Mouse (Mus musculus) MEL (cell line): Measurements from ENCODE around the gene Slc36a1.
A peak's percentile ranks its signal among the peaks of the same experiment; 100 is the strongest.

ENCODE experiments used
- BHLHE40 ChIP-seq: IDR thresholded peaks from 2 replicates; pipeline ENCODE4 v1.6.1; 2012; ENCODE audit warnings: low read depth, mild to moderate bottlenecking, inconsistent platforms, low read length, improper control_type of control experiment, borderline replicate concordance
- CTCF ChIP-seq, 3 experiments: IDR thresholded peaks in 2 of 3; conservative IDR thresholded peaks in 1 of 3; 2 replicates each; pipeline ENCODE4 v1.5.1; 2011 to 2012; ENCODE audit warnings: low read length in 3 of 3, low read depth in 2 of 3, mild to moderate bottlenecking in 2 of 3, improper control_type of control experiment in 1 of 3, inconsistent platforms in 1 of 3, mixed read lengths in 1 of 3, moderate library complexity in 1 of 3; ENCODE audit not compliant: control insufficient read depth in 1 of 3, insufficient read depth in 1 of 3, poor library complexity in 1 of 3, severe bottlenecking in 1 of 3
- EP300 ChIP-seq, 2 experiments: IDR thresholded peaks; 2 replicates each; pipeline ENCODE4 v1.6.1; 2011; ENCODE audit warnings: improper control_type of control experiment in 2 of 2, low read length in 2 of 2, low read depth in 1 of 2, mild to moderate bottlenecking in 1 of 2
- POLR2AphosphoS2 ChIP-seq: IDR thresholded peaks from 2 replicates; pipeline ENCODE4 v1.6.1; 2011; ENCODE audit warnings: low read length, improper control_type of control experiment
- RCOR1 ChIP-seq: IDR thresholded peaks from 2 replicates; pipeline ENCODE4 v1.6.1; 2012; ENCODE audit warnings: low read depth, mild to moderate bottlenecking, inconsistent platforms, low read length, improper control_type of control experiment
- SIN3A ChIP-seq: IDR thresholded peaks from 2 replicates; pipeline ENCODE4 v1.6.1; 2012; ENCODE audit warnings: low read length, improper control_type of control experiment, inconsistent platforms
- SMC3 ChIP-seq: IDR thresholded peaks from 2 replicates; pipeline ENCODE4 v1.6.1; 2011; ENCODE audit warnings: low read depth, low read length, improper control_type of control experiment

DNA sequence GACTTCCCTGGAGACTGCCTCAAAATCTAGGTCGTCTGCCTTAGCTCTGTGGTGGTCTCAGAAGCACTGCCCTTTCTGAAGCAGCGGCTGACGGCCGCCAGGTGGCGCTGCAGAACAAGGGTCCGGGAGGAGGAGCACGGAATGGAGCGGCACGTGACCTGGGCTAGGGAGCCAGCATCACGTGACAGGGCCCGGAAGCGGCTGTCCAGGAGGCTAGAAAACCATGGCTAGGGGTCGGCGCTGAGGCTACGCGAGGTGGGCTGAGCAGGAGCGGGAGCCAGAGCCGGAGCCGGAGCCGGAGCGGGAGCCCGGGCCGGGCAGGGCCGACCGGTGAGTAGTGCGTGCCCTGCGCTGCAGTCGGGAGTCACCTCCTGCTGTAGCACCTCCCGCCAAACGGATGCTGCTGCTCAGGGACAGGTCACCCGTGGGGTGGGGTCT lies at the start of gene Slc36a1:
- TF ChIP-seq BHLHE40 (peak; percentile 99), CTCF (IDR thresholded peaks at IDR 0.05 in 2 of 3, conservative IDR thresholded peaks at IDR 0.05 in 1 of 3; ENCODE audit: control insufficient read depth in 1 of 3, insufficient read depth in 1 of 3, low read depth in 2 of 3, low read length in 3 of 3, poor library complexity in 1 of 3, severe bottlenecking in 1 of 3) (peak in 2 of 3 experiments; percentile 90 to 100; a peak in 5 of 6 replicates), SMC3 (peak; percentile 100), RCOR1 (peak; percentile 49; the same call in 1 of the 2 replicates), SIN3A (peak; percentile 99), EP300 (IDR thresholded peaks at IDR 0.05; ENCODE audit: low read depth in 1 of 2, low read length in 2 of 2) (peak; percentile 25 to 35; a peak in 2 of 4 replicates), POLR2AphosphoS2 (no peak)
